Mouse (Mus musculus): Measurements from ENCODE around the gene Lyz1. TPM values are rescaled to one million over a fixed set of nuclear protein-coding genes. Genes with fewer than 3 reads are reported as not detected.

Lyz1 gene
- polyA plus RNA-seq, 1 experiment: not detected

GRCm38 (mm10) chr10:117335649-117336048, 43.0 kb upstream of the Lyz1 start:
- Histone ChIP-seq H3K79me2 (ENCODE audit: control insufficient read depth, insufficient read depth) (no peaks in the 10 kb centered on the region), H3K36me3 (ENCODE audit: control insufficient read depth, insufficient read depth) (no peaks in the 10 kb centered on the region), H3K27me3 (ENCODE audit: control insufficient read depth, insufficient read depth, insufficient read length) (no peaks in the 10 kb centered on the region), H3K4me2 (ENCODE audit: low read depth) (no peak overlapping the region), H3ac (ENCODE audit: control insufficient read depth, insufficient read length) (no peak overlapping the region), H3K4me3 (no peak overlapping the region)
- TF ChIP-seq MYOD1 (IDR thresholded peaks at IDR 0.05; ENCODE audit: control insufficient read depth in 1 of 3, insufficient read length in 2 of 3, low read depth in 2 of 3) (no peak), POLR2AphosphoS2 (IDR thresholded peaks at IDR 0.05; ENCODE audit: insufficient read length, low read depth) (peak; percentile 44), USF1 (IDR thresholded peaks at IDR 0.05; ENCODE audit: low read depth) (no peak), CEBPB (IDR thresholded peaks at IDR 0.05; ENCODE audit: insufficient read depth, poor library complexity, severe bottlenecking) (no peak), MYOG (IDR thresholded peaks at IDR 0.05; ENCODE audit: control insufficient read depth in 1 of 3, insufficient read depth in 1 of 3, insufficient read length in 2 of 3, low read depth in 2 of 3) (no peak), MAX (IDR thresholded peaks at IDR 0.05; ENCODE audit: low read depth) (no peak)

GRCm38 (mm10) chr10:117330521-117330920, 37.9 kb upstream of the Lyz1 start:
- Histone ChIP-seq H3K27me3 (ENCODE audit: control insufficient read depth, insufficient read depth, insufficient read length) (no peaks in the 10 kb centered on the region), H3ac (ENCODE audit: control insufficient read depth, insufficient read length) (no peak overlapping the region), H3K4me2 (ENCODE audit: low read depth) (no peak overlapping the region), H3K36me3 (ENCODE audit: control insufficient read depth, insufficient read depth) (no peaks in the 10 kb centered on the region), H3K4me3 (no peak overlapping the region), H3K79me2 (ENCODE audit: control insufficient read depth, insufficient read depth) (no peaks in the 10 kb centered on the region)
- no peak for TF ChIP-seq POLR2A (IDR thresholded peaks at IDR 0.05; ENCODE audit: insufficient read length, low read depth)
- no peak for TF ChIP-seq MAX (IDR thresholded peaks at IDR 0.05; ENCODE audit: low read depth)
- TF ChIP-seq E2F4 (IDR thresholded peaks at IDR 0.05; ENCODE audit: insufficient read depth): no peak
- TF ChIP-seq MYOG (IDR thresholded peaks at IDR 0.05; ENCODE audit: control insufficient read depth in 1 of 3, insufficient read depth in 1 of 3, insufficient read length in 2 of 3, low read depth in 2 of 3): no peak
- TF ChIP-seq TCF12 (IDR thresholded peaks at IDR 0.05; ENCODE audit: insufficient read depth, poor library complexity, severe bottlenecking): no peak
- no peak for TF ChIP-seq USF1 (IDR thresholded peaks at IDR 0.05; ENCODE audit: low read depth)
- no peak for TF ChIP-seq REST (IDR thresholded peaks at IDR 0.05; ENCODE audit: insufficient read depth, insufficient read length)
- no peak for TF ChIP-seq MYOD1 (IDR thresholded peaks at IDR 0.05; ENCODE audit: control insufficient read depth in 1 of 3, insufficient read length in 2 of 3, low read depth in 2 of 3)
- TF ChIP-seq TCF3 (IDR thresholded peaks at IDR 0.05; ENCODE audit: insufficient read length, low read depth): no peak
- TF ChIP-seq CEBPB (IDR thresholded peaks at IDR 0.05; ENCODE audit: insufficient read depth, poor library complexity, severe bottlenecking): no peak
- TF ChIP-seq POLR2AphosphoS2 (IDR thresholded peaks at IDR 0.05; ENCODE audit: insufficient read length, low read depth): no peak
- TF ChIP-seq SRF (IDR thresholded peaks at IDR 0.05; ENCODE audit: control insufficient read depth, insufficient read length, low read depth): no peak

GRCm38 (mm10) chr10:117323782-117324181, 31.1 kb upstream of the Lyz1 start:
- Histone ChIP-seq H3K36me3 (ENCODE audit: control insufficient read depth, insufficient read depth) (no peaks in the 10 kb centered on the region), H3K27me3 (ENCODE audit: control insufficient read depth, insufficient read depth, insufficient read length) (no peaks in the 10 kb centered on the region), H3K4me2 (ENCODE audit: low read depth) (no peak overlapping the region), H3K4me3 (no peak overlapping the region), H3K79me2 (ENCODE audit: control insufficient read depth, insufficient read depth) (no peaks in the 10 kb centered on the region), H3ac (ENCODE audit: control insufficient read depth, insufficient read length) (no peak overlapping the region)
- TF ChIP-seq TCF3 (IDR thresholded peaks at IDR 0.05; ENCODE audit: insufficient read length, low read depth): no peak

- TF ChIP-seq POLR2AphosphoS2 (IDR thresholded peaks at IDR 0.05; ENCODE audit: insufficient read length, low read depth) (no peak), CEBPB (IDR thresholded peaks at IDR 0.05; ENCODE audit: insufficient read depth, poor library complexity, severe bottlenecking) (no peak), MYOD1 (IDR thresholded peaks at IDR 0.05; ENCODE audit: control insufficient read depth in 1 of 3, insufficient read length in 2 of 3, low read depth in 2 of 3) (no peak), E2F4 (IDR thresholded peaks at IDR 0.05; ENCODE audit: insufficient read depth) (no peak), REST (IDR thresholded peaks at IDR 0.05; ENCODE audit: insufficient read depth, insufficient read length) (no peak), USF1 (IDR thresholded peaks at IDR 0.05; ENCODE audit: low read depth) (no peak), MYOG (IDR thresholded peaks at IDR 0.05; ENCODE audit: control insufficient read depth in 1 of 3, insufficient read depth in 1 of 3, insufficient read length in 2 of 3, low read depth in 2 of 3) (no peak), POLR2A (IDR thresholded peaks at IDR 0.05; ENCODE audit: insufficient read length, low read depth) (no peak), SRF (IDR thresholded peaks at IDR 0.05; ENCODE audit: control insufficient read depth, insufficient read length, low read depth) (no peak), TCF3 (IDR thresholded peaks at IDR 0.05; ENCODE audit: insufficient read length, low read depth) (no peak), TCF12 (IDR thresholded peaks at IDR 0.05; ENCODE audit: insufficient read depth, poor library complexity, severe bottlenecking) (no peak), MAX (IDR thresholded peaks at IDR 0.05; ENCODE audit: low read depth) (no peak)
- Histone ChIP-seq H3K79me2 (ENCODE audit: control insufficient read depth, insufficient read depth) (no peaks in the 10 kb centered on the region), H3ac (ENCODE audit: control insufficient read depth, insufficient read length) (no peak overlapping the region), H3K4me2 (ENCODE audit: low read depth) (no peak overlapping the region), H3K4me3 (no peak overlapping the region), H3K27me3 (ENCODE audit: control insufficient read depth, insufficient read depth, insufficient read length) (peaks cover 7% of the 10 kb centered on the region), H3K36me3 (ENCODE audit: control insufficient read depth, insufficient read depth) (no peaks in the 10 kb centered on the region)
Measured at GRCm38 (mm10) chr10:117322630-117323029, 30.0 kb upstream of the Lyz1 start.

- H3K4me3 ChIP-seq: no peak overlapping the region
- no peaks in the 10 kb centered on the region for H3K36me3 ChIP-seq (ENCODE audit: control insufficient read depth, insufficient read depth)
- H3K4me2 ChIP-seq (ENCODE audit: low read depth): no peak overlapping the region
- no peak overlapping the region for H3ac ChIP-seq (ENCODE audit: control insufficient read depth, insufficient read length)
- no peak for TF ChIP-seq E2F4 (IDR thresholded peaks at IDR 0.05; ENCODE audit: insufficient read depth)
- TF ChIP-seq MAX (IDR thresholded peaks at IDR 0.05; ENCODE audit: low read depth): no peak
- TF ChIP-seq MYOG (IDR thresholded peaks at IDR 0.05; ENCODE audit: control insufficient read depth in 1 of 3, insufficient read depth in 1 of 3, insufficient read length in 2 of 3, low read depth in 2 of 3): no peak
- TF ChIP-seq POLR2A (IDR thresholded peaks at IDR 0.05; ENCODE audit: insufficient read length, low read depth): no peak
- TF ChIP-seq REST (IDR thresholded peaks at IDR 0.05; ENCODE audit: insufficient read depth, insufficient read length): no peak
- no peak for TF ChIP-seq MYOD1 (IDR thresholded peaks at IDR 0.05; ENCODE audit: control insufficient read depth in 1 of 3, insufficient read length in 2 of 3, low read depth in 2 of 3)
- H3K27me3 ChIP-seq (ENCODE audit: control insufficient read depth, insufficient read depth, insufficient read length): peaks cover 7% of the 10 kb centered on the region
- H3K79me2 ChIP-seq (ENCODE audit: control insufficient read depth, insufficient read depth): no peaks in the 10 kb centered on the region
Measured at GRCm38 (mm10) chr10:117320571-117320981, 27.9 kb upstream of the Lyz1 start.

Data from myocyte (in vitro differentiated cells).